Mouse (Mus musculus) hindbrain, embryonic 14.5 days (tissue): ENCODE measurements at regions not wholly inside any gene's neighbourhood (a gene's known extent, or its start where the extent isn't known, plus 50 kb on each side); places are given as distances from the start of the nearest gene placed in this dataset.

Experiments used
- ATAC-seq: fragments of 200-750 bp; cut with Nextera tagmentation; 2 replicates; pipeline ENCODE4 v1.8.0; 2017; ENCODE audit warnings: moderate number of reproducible peaks, mild to moderate bottlenecking, moderate TSS enrichment, moderate library complexity; ENCODE audit not compliant: low FRiP score
- DNase-seq: peaks from one replicate; pipeline ENCODE4 v3.0.0-alpha.2; 2015; ENCODE audit warnings: low spot score
- H3K27ac ChIP-seq: fragments of 300-500 bp; sonication (generic); 2 replicates; pipeline ENCODE4 v1.5.1; 2014; ENCODE audit warnings: mild to moderate bottlenecking, moderate library complexity
- H3K27me3 ChIP-seq: fragments of 300-500 bp; sonication (generic); 2 replicates; pipeline ENCODE4 v1.6.1; 2014; ENCODE audit warnings: mild to moderate bottlenecking, low read length, mixed read lengths; ENCODE audit not compliant: control insufficient read depth, insufficient read depth
- H3K36me3 ChIP-seq: fragments of 300-500 bp; sonication (generic); replicated peaks from 2 replicates; pipeline ENCODE4 v1.6.1; 2014; ENCODE audit not compliant: control insufficient read depth, insufficient read depth
- H3K4me1 ChIP-seq: fragments of 300-500 bp; sonication (generic); replicated peaks from 2 replicates; pipeline ENCODE4 v1.6.1; 2014; ENCODE audit warnings: antibody characterized with exemption, low read length, mixed read lengths; ENCODE audit not compliant: control insufficient read depth, insufficient read depth
- H3K4me2 ChIP-seq: fragments of 300-500 bp; sonication (generic); replicated peaks from 2 replicates; pipeline ENCODE4 v1.6.1; 2014; ENCODE audit warnings: mild to moderate bottlenecking, moderate library complexity
- H3K4me3 ChIP-seq: fragments of 300-500 bp; sonication (generic); replicated peaks from 2 replicates; pipeline ENCODE4 v1.5.1; 2014; ENCODE audit warnings: mild to moderate bottlenecking, low read length
- H3K9ac ChIP-seq: fragments of 300-500 bp; sonication (generic); 2 replicates; pipeline ENCODE4 v1.6.1; 2014
- H3K9me3 ChIP-seq: fragments of 300-500 bp; sonication (generic); 2 replicates; pipeline ENCODE4 v1.6.1; 2016; ENCODE audit warnings: low read length; ENCODE audit not compliant: control insufficient read depth
- WGBS: fragments of 180-500 bp; shearing (Covaris S2); extraction: QIAGEN DNeasy Blood & Tissue Kit; methylation state at CpG from one replicate; pipeline ENCODE4 v1.1.7; 2014; 5-methylcytosine and 5-hydroxymethylcytosine counted together

DNA sequence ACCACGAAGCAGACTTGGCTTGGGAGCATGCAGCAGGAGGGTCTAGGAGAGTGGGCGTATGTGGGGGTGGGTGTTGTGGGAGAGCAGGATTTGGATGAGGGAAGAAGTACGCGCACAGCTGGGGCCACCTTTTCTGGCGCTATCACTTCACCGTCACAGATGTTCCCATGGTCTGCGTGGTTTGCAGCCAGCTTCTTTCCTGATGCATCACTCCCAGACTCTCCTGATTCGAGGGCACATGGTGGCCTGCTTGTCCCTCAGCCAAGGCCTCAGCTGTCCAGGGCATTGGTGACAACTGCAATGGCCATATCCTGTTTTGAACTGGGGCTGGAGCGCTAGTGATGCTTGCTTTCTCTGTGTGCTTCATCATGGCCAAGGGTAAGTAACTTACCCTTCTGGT is 266.9 kb upstream of the Id2 start:
- Histone ChIP-seq H3K36me3 (no peaks in the 10 kb centered on the region), H3K27me3 (no peaks in the 10 kb centered on the region), H3K4me3 (no peak overlapping the region), H3K4me2 (no peak overlapping the region), H3K9me3 (no peaks in the 10 kb centered on the region), H3K9ac (no peak overlapping the region), H3K4me1 (no peaks in the 10 kb centered on the region), H3K27ac (no peak overlapping the region)
- DNase-seq (no peak), ATAC-seq (no peak)
- WGBS, result 89% methylated on average over 9 of the region's 9 CpGs

DNA sequence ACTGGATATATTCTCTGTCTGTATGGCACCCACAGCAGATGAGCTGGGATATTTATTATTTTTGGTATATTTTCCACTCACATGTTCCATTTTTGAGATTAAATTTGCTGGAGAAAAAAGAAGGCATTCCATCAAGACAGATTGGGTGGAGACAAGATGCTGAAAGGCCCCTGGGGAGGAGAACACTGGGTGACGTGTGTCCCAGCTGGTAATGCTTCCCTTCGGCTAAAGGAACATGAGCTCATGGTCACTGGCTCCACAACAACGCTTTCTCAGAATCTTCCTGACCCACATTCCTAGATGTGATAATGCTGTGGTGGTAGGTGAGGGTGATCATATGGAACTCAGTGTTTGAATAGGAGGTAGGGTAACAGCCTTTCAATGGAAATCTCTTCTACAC is 266.4 kb upstream of the Id2 start:
- ATAC-seq (no peak), DNase-seq (no peak)
- no peaks in the 10 kb centered on the region for H3K9me3 ChIP-seq

DNA sequence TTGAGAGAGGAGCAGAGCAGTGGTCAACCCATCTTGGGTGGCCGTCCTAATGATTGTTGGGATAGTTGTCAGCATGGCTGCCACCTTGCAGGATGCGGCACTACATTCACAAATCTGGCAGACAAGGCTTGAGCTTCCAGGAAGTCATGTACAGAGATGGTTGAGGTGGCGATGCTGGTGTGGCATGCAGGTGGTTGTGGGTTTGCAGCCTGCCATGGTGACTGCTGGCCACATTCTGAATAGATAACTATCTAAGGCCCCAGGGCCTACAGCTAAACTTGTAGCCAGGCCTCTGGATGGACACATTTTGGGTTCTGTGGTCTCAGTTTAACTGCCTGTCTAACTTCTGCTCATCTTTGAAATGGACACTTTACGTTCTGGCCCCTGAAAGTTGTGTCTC is 265.8 kb upstream of the Id2 start:
- no peaks in the 10 kb centered on the region for H3K27me3 ChIP-seq
- H3K4me3 ChIP-seq, result no peak overlapping the region
- ATAC-seq (no peak), DNase-seq (no peak)
- H3K27ac ChIP-seq, result no peak overlapping the region
- 94% methylated on average over 4 of the region's 4 CpGs for WGBS
- H3K36me3 ChIP-seq, result no peaks in the 10 kb centered on the region
- no peaks in the 10 kb centered on the region for H3K9me3 ChIP-seq
- no peak overlapping the region for H3K4me2 ChIP-seq
- no peaks in the 10 kb centered on the region for H3K4me1 ChIP-seq
- no peak overlapping the region for H3K9ac ChIP-seq

More for the DNA sequence above, 266.4 kb upstream of the Id2 start:
- Histone ChIP-seq H3K4me2 (no peak overlapping the region), H3K4me3 (no peak overlapping the region), H3K4me1 (no peaks in the 10 kb centered on the region), H3K9ac (no peak overlapping the region), H3K36me3 (no peaks in the 10 kb centered on the region), H3K27ac (no peak overlapping the region), H3K27me3 (no peaks in the 10 kb centered on the region)
- 89% methylated on average over 3 of the region's 3 CpGs for WGBS

DNA sequence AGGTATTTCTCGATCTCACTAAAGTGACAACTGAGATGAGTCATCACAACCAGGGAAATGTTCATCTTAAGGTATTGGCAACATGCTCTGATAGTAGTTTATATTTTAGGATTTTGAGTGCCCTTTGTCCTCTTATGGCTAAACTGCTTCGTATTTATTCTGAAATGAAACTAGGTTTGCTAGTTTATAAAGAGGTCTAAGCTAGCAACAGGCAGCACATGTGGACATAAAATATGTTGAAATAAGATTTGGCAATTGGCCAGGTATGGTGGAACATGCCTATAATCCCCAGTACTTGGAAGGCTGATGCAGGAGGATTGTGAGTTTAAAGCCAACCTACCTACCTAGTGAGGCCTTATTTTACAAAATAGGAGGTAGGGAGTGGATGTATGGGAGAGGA is 263.8 kb upstream of the Id2 start:
- H3K9ac ChIP-seq, result no peak overlapping the region
- H3K4me1 ChIP-seq, result no peaks in the 10 kb centered on the region
- no peak overlapping the region for H3K4me3 ChIP-seq
- H3K36me3 ChIP-seq, result no peaks in the 10 kb centered on the region
- no peaks in the 10 kb centered on the region for H3K9me3 ChIP-seq
- no peak overlapping the region for H3K27ac ChIP-seq
- H3K4me2 ChIP-seq, result no peak overlapping the region
- no peaks in the 10 kb centered on the region for H3K27me3 ChIP-seq
- WGBS, result 95% methylated on average over 2 of the region's 2 CpGs
- ATAC-seq (no peak), DNase-seq (no peak)

DNA sequence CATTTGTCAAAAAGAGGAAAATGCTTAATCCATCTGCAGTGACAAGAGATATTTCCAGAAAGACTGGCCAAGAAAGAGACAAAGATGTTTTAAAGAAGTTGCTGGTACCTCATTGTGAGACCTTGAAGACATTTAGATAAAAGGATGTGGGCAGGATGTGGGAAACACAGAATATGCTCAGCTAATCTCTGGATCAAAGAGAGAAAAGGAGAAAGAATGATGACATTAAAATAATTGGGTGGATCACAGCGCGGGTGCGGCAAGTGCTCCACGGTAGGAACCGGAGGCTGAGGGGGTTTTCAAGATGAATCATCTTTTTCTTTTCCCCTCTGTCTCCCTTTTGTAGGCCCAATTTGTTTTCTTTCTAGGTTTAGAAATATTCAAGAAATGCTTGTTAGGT is 263.0 kb upstream of the Id2 start:
- no peak for ATAC-seq
- WGBS, result 94% methylated on average over 5 of the region's 5 CpGs

DNA sequence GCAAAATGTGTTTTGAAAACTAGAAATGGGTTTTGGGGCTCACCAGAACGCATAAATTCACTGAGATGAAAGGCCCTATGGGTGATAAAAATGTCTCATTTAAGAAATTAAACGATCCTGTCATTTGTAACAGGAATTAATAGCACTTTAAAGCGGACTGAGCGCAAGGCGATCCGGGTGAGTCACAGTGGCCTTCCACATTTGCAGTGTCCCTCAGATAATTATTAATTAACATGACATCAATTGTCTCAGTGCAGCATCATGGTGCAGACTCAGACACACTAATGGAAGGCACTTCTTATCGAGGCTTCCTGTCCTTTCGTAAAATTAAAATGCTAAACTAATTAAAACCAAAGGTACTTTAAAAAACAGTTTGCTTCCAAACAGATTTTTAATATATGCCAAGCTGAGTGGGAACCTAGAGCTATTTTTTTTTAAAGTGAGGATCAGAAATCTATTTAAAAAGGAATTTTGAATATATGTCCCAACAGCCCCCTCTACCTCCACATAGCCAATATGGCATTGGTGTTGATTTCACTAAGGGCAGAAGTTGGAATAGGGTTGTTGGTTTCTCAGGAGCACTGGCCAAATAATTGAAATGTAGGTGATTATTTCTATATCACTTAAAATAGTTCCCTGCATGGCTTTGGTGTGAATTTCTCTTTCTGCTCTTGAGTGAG is 262.0 kb upstream of the Id2 start:
- Histone ChIP-seq H3K4me1 (no peaks in the 10 kb centered on the region), H3K36me3 (no peaks in the 10 kb centered on the region), H3K27ac (no peak overlapping the region), H3K4me3 (no peak overlapping the region), H3K27me3 (no peaks in the 10 kb centered on the region), H3K9ac (no peak overlapping the region), H3K9me3 (no peaks in the 10 kb centered on the region), H3K4me2 (no peak overlapping the region)
- DNase-seq, result no peak
- no peak for ATAC-seq
- WGBS, result 78% methylated on average over 8 of the region's 8 CpGs

More for the DNA sequence above, 263.0 kb upstream of the Id2 start:
- H3K4me2 ChIP-seq, result no peak overlapping the region
- H3K9me3 ChIP-seq, result no peaks in the 10 kb centered on the region
- no peaks in the 10 kb centered on the region for H3K36me3 ChIP-seq
- no peak overlapping the region for H3K27ac ChIP-seq
- H3K4me1 ChIP-seq, result no peaks in the 10 kb centered on the region
- H3K4me3 ChIP-seq, result no peak overlapping the region
- no peaks in the 10 kb centered on the region for H3K27me3 ChIP-seq
- no peak overlapping the region for H3K9ac ChIP-seq
- no peak for DNase-seq

DNA sequence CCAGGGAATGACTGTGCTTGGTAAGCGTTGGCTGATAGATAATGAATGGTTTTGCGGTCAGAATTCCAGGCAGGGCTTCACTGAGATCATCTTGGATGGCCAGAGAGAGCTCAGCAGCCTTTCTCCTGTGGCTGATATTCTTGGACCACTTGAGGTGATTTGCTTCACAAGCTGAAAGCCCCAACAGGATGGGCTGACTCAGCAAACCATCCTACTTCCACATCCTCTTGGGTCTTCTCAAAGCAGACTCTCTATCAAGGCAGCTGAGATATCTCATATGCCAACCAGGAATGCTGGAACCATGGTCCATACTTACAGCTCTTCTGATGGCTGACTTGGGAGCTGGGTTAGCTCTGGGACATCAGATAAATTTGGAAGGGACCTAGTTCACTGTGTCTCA is 259.8 kb upstream of the Id2 start:
- H3K27me3 ChIP-seq, result no peaks in the 10 kb centered on the region
- H3K9me3 ChIP-seq, result no peaks in the 10 kb centered on the region
- H3K4me1 ChIP-seq, result no peaks in the 10 kb centered on the region
- DNase-seq (no peak), ATAC-seq (no peak)
- H3K9ac ChIP-seq, result no peak overlapping the region
- H3K27ac ChIP-seq, result no peak overlapping the region
- no peak overlapping the region for H3K4me2 ChIP-seq
- H3K4me3 ChIP-seq, result no peak overlapping the region
- WGBS, result 86% methylated on average over 2 of the region's 2 CpGs
- no peaks in the 10 kb centered on the region for H3K36me3 ChIP-seq

DNA sequence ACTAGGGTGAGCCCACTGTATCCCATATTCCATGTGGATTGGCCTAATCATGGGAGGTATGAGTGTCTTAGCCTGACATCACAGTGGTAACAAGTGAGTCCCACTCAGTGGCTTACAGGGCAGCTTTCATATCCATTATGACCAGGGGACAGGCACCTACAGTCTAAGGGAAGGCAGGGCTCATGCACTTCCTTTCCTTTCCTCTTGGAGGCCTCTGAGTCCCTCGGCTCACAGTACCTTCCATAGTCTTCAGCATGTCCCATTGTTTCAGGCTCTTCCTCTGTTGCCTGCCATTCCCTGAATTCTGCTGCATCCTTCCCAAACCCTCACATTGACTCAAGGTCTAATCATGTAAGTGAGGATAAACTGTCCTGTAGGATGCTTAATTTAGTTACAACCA is 258.3 kb upstream of the Id2 start:
- no peaks in the 10 kb centered on the region for H3K36me3 ChIP-seq
- no peak for DNase-seq
- no peaks in the 10 kb centered on the region for H3K4me1 ChIP-seq
- H3K27ac ChIP-seq, result no peak overlapping the region
- no peaks in the 10 kb centered on the region for H3K27me3 ChIP-seq
- no peak overlapping the region for H3K4me2 ChIP-seq
- no peak for ATAC-seq
- H3K4me3 ChIP-seq, result no peak overlapping the region
- no peak overlapping the region for H3K9ac ChIP-seq
- 86% methylated on average over 1 of the region's 1 CpGs for WGBS
- H3K9me3 ChIP-seq, result no peaks in the 10 kb centered on the region

DNA sequence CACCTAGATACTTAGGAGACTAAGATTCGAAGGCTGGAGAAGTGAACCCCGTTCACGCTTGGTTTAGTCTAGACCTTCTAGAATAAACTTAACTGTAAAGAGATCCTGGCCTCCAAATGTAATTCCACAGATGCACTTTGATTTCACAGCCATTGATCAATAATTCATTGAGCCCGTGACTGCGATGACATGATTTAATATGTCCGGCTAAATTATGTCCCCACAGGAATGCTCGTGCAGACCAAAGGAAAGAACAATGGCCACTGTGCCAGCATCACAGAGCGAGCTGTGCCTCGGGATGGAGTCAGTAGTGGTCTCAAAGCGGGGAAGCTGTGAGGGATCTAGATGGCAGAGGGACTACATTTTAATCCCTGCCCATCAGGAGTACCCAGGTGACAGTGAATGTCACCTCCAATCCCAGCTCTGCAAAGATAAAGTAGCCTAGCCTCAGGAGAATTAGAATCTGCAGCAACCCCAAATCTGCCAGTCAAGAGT is 256.5 kb upstream of the Id2 start:
- 54% methylated on average over 10 of the region's 10 CpGs for WGBS
- Histone ChIP-seq H3K9me3 (no peaks in the 10 kb centered on the region), H3K9ac (no peak overlapping the region), H3K4me2 (no peak overlapping the region), H3K4me3 (no peak overlapping the region), H3K36me3 (no peaks in the 10 kb centered on the region), H3K27me3 (no peaks in the 10 kb centered on the region), H3K4me1 (no peaks in the 10 kb centered on the region), H3K27ac (no peak overlapping the region; the same call in 1 of the 2 replicates)
- DNase-seq (no peak), ATAC-seq (no peak)

DNA sequence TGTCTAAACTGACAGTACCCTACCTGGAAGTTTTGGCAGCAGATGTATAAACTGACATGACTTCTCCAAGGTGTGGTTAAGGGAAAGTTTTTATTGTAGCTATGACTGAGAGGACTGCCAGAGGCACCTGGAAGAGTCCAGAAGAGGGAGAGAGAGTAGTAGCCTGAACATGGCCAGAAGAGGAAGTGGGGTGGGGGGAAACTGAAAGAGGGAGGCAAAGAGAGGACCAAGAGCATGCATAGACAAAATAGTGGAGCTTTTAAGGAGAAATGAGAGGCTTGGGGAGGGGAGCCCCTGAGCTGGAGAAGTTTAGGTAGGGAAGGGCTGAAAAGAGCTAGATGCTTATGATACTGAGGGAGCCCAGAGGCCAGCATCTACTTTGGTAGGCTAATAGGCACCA is 255.2 kb upstream of the Id2 start:
- H3K27ac ChIP-seq, result no peak overlapping the region
- ATAC-seq, result no peak
- no peak for DNase-seq
- H3K4me3 ChIP-seq, result no peak overlapping the region
- no peaks in the 10 kb centered on the region for H3K36me3 ChIP-seq
- no peaks in the 10 kb centered on the region for H3K4me1 ChIP-seq
- H3K27me3 ChIP-seq, result no peaks in the 10 kb centered on the region
- no peak overlapping the region for H3K4me2 ChIP-seq
- H3K9me3 ChIP-seq, result no peaks in the 10 kb centered on the region
- H3K9ac ChIP-seq, result no peak overlapping the region
